Mouse (Mus musculus): ENCODE results near the gene Fam71e2. TPM values are rescaled to one million over a fixed set of nuclear protein-coding genes. Genes with fewer than 3 reads are reported as not detected.
"Not testable (repeated sequence)": the region's sequence is repeated elsewhere in the genome, so short reads cannot be mapped to it uniquely, and the experiment has no call there.

Fam71e2 gene
- polyA plus RNA-seq (2015; fragmentation: Nextera tagmentation; extraction: Ambion mirVana) = not detected in 2 replicates

DNA sequence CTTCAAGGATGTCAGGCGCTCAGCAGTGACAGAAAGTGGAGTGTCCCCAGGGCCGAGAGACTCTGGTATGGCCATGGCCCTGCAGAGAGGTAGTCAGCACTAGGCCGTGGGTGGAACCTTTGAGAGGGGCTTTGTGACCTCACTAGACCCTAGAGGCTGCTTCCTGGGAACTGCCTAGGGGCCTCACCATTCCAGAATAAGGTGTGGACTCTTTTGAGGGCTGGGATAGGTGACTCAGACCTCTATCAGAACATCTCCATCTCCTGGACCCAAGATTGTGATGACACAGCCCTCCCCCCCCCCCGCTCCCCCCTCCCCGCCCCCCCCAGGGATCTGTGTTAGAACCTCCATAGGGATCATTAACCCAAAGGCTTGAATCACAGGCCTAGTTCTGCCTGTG is at the start of gene Fam71e2:
Fam71e2 (minus strand) TSS at position 101 of the 400 bp plus-strand sequence.
- no peak within 1 kb of the TSS for H3K4me3 ChIP-seq
- 73% methylated on average over 3 of the region's 5 CpGs for WGBS
- no peak for ATAC-seq (ENCODE audit: low FRiP score, low read depth)
- no peaks in the 10 kb centered on the region for H3K36me3 ChIP-seq
- H3K9me3 ChIP-seq = peaks cover 6% of the 10 kb centered on the region; the same call in 1 of the 2 replicates
- H3K9ac ChIP-seq = no peak within 1 kb of the TSS
- no peak within 1 kb of the TSS for H3K27ac ChIP-seq
- peaks cover 23% of the 10 kb centered on the region for H3K27me3 ChIP-seq
- H3K4me2 ChIP-seq (replicated peaks) = no peak within 1 kb of the TSS
- H3K4me1 ChIP-seq = no peaks in the 10 kb centered on the region

DNA sequence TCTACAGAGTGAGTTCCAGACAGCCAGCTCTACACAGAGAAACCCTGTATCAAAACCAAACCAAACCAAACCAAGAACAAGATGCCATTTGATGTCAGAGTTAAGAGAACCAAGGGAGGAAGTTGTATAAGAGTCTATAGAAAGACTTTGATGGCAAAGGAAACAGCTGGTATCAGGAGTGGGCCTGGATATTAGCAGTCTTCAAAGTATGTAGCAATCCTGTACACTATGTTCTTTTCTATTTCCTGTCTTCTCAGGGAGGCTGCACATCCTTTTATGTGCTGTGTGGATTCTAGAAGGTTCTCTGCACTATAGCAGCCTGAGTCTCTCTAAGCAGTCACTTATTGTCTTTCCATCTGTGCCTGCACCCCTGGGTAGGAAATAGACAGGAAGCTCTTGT is 45.5 kb upstream of the Fam71e2 start:
- Histone ChIP-seq H3K36me3 (no peaks in the 10 kb centered on the region), H3K9me3 (no peaks in the 10 kb centered on the region), H3K4me1 (peaks cover 6% of the 10 kb centered on the region), H3K9ac (no peak overlapping the region), H3K27ac (no peak overlapping the region), H3K27me3 (no peaks in the 10 kb centered on the region), H3K4me3 (no peak overlapping the region), H3K4me2 (replicated peaks) (no peak overlapping the region)
- ATAC-seq (ENCODE audit: low FRiP score, low read depth) = no peak

DNA sequence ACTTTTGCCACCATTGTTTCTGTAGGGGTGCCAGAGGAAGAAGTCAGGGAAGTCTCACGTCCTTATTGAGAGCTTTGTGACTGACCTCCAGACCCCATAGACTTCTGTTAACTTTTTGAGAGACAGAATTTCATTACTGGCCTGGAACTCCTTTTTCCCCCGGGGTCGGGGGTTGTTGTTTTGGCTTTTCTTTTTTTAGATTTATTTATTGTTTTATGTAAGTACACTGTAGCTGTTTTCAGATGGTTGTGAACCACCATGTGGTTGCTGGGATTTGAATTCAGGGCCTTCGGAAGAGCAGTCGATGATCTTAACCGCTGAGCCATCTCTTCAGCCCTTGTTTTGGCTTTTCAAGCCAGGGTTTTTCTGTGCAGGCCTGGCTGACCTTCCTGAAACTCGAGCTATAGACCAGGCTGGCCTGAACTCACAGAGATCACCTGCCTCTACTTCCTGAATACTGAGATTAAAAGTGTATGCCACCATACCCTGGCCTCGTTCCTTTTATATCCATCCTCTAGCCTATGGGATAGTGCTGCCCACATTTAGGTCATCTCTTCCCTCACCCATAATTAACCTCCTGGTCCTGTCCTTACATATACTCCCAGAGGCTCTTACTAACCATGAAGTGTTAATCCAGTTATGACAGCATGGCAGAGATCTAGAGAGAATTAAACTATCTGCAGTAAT is 42.1 kb upstream of the Fam71e2 start:
- H3K9ac ChIP-seq = peak overlapping the region; percentile 64
- peak overlapping the region; percentile 87 for H3K27ac ChIP-seq
- H3K36me3 ChIP-seq = peaks cover 26% of the 10 kb centered on the region
- no peaks in the 10 kb centered on the region for H3K27me3 ChIP-seq
- WGBS = 27% methylated on average over 8 of the region's 8 CpGs
- H3K4me1 ChIP-seq = peaks cover 29% of the 10 kb centered on the region
- no peak for ATAC-seq (ENCODE audit: low FRiP score, low read depth)
- H3K4me3 ChIP-seq = peak overlapping the region; percentile 99
- peak overlapping the region; percentile 84 for H3K4me2 ChIP-seq (replicated peaks)
- no peaks in the 10 kb centered on the region for H3K9me3 ChIP-seq

DNA sequence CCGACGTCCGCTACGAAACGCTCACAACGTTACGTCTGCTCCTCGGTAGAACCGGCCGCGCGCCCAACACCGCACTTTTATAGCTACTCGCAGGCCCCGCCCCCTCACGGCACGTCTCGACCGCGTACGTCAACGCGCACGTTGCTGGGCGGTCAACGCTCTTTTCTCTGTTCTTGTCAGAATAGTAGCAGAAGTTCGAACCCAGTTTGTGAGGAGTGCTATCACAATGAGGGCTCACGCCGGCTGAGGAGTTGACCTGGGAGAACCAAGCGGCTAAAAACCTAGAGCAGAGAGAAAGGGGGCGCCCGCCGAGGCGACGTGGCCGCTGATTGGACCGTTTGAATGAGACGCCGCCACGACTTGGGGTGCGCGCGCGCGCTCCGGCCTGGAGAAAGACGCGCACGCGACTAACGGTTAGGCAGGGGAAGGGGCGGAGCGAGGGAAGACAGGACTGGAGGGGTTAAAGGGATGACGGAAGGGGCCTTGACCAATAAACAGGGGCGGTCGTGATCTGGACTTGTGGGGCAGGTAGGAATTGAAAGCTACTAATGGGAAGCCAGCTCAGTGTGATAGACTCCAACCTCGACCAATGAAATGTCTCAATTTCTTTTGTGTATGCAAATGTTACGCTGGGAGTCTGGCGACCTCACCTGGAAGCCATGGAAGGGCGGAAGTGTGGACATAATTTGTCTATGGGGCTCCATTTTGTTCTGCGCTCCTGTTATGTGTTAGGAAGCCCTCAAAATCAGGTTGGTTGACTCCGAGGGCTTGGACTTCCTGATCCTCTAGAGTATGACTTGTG is 41.4 kb upstream of the Fam71e2 start, which contains the start of gene Ube2s:
Ube2s (minus strand) TSS at position 288 of the 802 bp plus-strand sequence.
- H3K4me2 ChIP-seq (replicated peaks) = peak within 1 kb of the TSS; percentile 84
- peak within 1 kb of the TSS; percentile 99 for H3K9ac ChIP-seq
- peak within 1 kb of the TSS; percentile 99 for H3K4me3 ChIP-seq
- peak within 1 kb of the TSS; percentile 96 for H3K27ac ChIP-seq
- ATAC-seq (ENCODE audit: low FRiP score, low read depth) = peak; percentile 99
- H3K9me3 ChIP-seq = no peaks in the 10 kb centered on the region
- WGBS = under 1% methylated on average over 62 of the region's 62 CpGs
- peaks cover 29% of the 10 kb centered on the region for H3K4me1 ChIP-seq
- no peaks in the 10 kb centered on the region for H3K27me3 ChIP-seq
- peaks cover 30% of the 10 kb centered on the region for H3K36me3 ChIP-seq

DNA sequence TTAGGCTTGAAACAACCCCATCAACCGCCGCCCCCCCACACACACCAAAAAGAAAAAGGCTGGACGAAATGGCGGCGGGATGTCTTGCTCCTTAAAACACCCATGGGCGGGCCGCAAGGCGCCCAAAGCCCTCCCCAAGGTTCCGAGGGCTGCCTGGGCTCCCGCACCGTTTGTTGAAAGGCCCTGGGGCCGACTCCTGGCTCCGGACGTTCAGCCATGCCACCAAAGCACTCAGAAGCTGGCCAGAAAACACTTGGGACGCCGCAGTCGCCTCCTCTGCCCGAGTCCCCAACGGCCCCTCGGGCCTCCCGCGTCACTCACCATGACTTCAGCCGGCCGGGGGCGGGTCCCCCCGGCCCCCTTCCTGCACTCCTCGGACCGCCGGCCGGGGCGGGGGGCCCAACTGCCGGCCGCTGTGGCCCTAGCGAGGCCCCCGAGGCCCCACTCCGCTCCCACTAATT is 40.8 kb upstream of the Fam71e2 start:
- Histone ChIP-seq H3K9me3 (no peaks in the 10 kb centered on the region), H3K4me2 (replicated peaks) (peak overlapping the region; percentile 84), H3K27ac (peak overlapping the region; percentile 96), H3K36me3 (peaks cover 36% of the 10 kb centered on the region), H3K27me3 (no peaks in the 10 kb centered on the region), H3K4me1 (peaks cover 29% of the 10 kb centered on the region), H3K4me3 (peak overlapping the region; percentile 99), H3K9ac (peak overlapping the region; percentile 99)
- ATAC-seq (ENCODE audit: low FRiP score, low read depth) = no peak
- WGBS = 2% methylated on average over 20 of the region's 36 CpGs

DNA sequence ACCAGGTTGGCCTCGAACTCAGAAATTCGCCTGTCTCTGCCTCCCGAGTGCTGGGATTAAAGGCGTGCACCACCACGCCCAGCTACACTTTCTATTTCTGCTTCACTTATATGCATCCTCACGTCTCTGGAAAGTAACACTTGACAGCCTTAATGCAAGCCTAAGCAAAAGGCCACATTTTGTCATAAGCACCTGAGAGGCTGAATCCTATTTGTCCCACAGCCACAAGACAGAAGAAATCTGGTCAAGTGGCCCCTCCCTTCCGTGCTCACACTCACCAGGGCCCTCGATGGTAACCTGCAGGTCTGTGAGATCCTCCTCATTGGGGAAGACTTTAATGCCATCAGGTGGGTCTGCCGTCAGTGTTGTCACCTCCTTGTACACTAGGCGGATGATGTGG is 40.0 kb upstream of the Fam71e2 start:
- H3K9ac ChIP-seq = peak overlapping the region; percentile 99
- peaks cover 29% of the 10 kb centered on the region for H3K4me1 ChIP-seq
- not testable (repeated sequence) for ATAC-seq (ENCODE audit: low FRiP score, low read depth); H3K27me3 ChIP-seq; H3K9me3 ChIP-seq; H3K27ac ChIP-seq
- H3K4me3 ChIP-seq = peak overlapping the region; percentile 99
- H3K36me3 ChIP-seq = peaks cover 43% of the 10 kb centered on the region
- 38% methylated on average over 10 of the region's 10 CpGs for WGBS
- H3K4me2 ChIP-seq (replicated peaks) = peak overlapping the region; percentile 84

DNA sequence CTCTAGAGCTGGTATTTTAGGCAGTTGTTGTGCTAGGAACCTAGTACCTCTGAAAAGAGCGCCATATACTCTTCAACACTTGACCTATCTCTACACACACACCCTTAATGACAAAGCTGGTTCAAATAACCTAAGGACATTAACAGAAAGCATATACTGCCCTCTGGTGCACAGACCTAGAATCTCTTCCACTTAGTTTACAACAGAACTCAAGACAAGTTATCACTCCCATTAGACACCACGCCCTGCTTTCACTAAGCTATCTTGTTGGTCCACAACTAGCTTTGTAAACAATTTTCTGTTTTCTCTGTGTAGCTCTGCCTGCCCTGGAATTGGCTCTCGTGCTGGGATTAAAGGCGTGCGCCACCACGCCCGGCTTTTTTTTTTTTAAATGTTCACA is 35.6 kb upstream of the Fam71e2 start:
- H3K9me3 ChIP-seq = no peaks in the 10 kb centered on the region
- 94% methylated on average over 7 of the region's 7 CpGs for WGBS
- no peaks in the 10 kb centered on the region for H3K27me3 ChIP-seq
- peaks cover 67% of the 10 kb centered on the region for H3K36me3 ChIP-seq
- H3K4me2 ChIP-seq (replicated peaks) = no peak overlapping the region
- H3K4me3 ChIP-seq = no peak overlapping the region
- H3K9ac ChIP-seq = no peak overlapping the region
- no peak overlapping the region for H3K27ac ChIP-seq
- H3K4me1 ChIP-seq = peaks cover 23% of the 10 kb centered on the region
- no peak for ATAC-seq (ENCODE audit: low FRiP score, low read depth)

DNA sequence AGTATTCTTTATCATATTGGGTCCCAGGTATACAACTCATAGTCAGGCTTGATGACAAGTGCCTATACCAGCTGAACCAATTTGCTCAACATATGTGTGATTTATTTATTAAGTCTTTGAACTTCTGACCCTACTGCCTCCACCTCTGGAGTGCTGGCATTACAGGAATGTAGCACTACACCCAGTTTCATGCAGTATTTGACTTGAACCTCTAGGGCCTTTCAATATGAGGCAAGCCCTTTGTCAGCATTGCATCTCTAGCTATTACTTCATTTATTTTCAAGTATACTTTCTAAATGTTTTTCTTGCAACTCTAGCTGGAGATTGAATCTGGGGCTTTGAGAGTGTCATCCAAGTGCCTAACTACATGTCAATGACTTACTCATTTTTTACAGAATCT is 31.1 kb upstream of the Fam71e2 start:
- no peaks in the 10 kb centered on the region for H3K4me1 ChIP-seq
- H3K4me2 ChIP-seq (replicated peaks) = no peak overlapping the region
- ATAC-seq (ENCODE audit: low FRiP score, low read depth) = no peak
- no peak overlapping the region for H3K27ac ChIP-seq
- H3K9ac ChIP-seq = no peak overlapping the region
- H3K4me3 ChIP-seq = no peak overlapping the region
- no peaks in the 10 kb centered on the region for H3K27me3 ChIP-seq
- peaks cover 41% of the 10 kb centered on the region for H3K36me3 ChIP-seq
- H3K9me3 ChIP-seq = no peaks in the 10 kb centered on the region

DNA sequence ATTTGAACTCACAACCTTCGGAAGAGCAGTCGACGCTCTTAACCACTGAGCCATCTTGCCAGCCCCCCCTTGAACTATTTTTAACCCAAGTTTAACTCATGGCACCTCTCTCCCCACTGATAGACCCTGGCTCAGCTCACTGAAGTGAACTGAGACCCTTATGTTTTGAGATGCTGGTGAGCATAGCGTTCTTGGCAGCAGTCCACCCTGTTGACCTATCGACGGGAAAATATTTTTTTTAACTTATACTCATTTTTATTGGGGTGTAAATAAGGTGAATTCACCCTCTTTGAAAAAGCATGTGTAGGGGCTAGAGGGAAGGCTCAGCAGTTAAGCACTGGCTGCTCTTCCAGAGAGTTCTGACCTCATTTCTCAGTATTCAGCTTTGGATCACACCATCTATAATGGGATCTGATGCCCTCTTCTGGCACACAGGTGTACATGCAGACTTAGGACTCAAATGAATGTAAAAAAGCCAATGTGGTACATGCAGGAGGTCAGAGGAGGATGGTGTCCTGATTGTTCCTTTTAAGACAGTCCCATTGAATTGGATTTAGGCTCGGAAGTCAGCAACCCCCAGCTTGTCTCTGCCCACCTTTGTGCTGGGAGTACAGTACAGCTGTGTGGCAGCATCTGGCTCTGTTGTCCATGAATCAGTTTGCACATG is 24.8 kb upstream of the Fam71e2 start:
- H3K9ac ChIP-seq = no peak overlapping the region
- 0 out of 2 replicates have a peak, but pooled peaks cover 1% of the 10 kb centered on the region for H3K27me3 ChIP-seq
- no peak overlapping the region for H3K4me2 ChIP-seq (replicated peaks)
- peaks cover 13% of the 10 kb centered on the region for H3K4me1 ChIP-seq
- 69% methylated on average over 7 of the region's 7 CpGs for WGBS
- peaks cover 42% of the 10 kb centered on the region for H3K36me3 ChIP-seq
- peak; percentile 33; the same call in 1 of the 2 replicates for ATAC-seq (ENCODE audit: low FRiP score, low read depth)
- no peaks in the 10 kb centered on the region for H3K9me3 ChIP-seq
- H3K27ac ChIP-seq = no peak overlapping the region
- no peak overlapping the region for H3K4me3 ChIP-seq

DNA sequence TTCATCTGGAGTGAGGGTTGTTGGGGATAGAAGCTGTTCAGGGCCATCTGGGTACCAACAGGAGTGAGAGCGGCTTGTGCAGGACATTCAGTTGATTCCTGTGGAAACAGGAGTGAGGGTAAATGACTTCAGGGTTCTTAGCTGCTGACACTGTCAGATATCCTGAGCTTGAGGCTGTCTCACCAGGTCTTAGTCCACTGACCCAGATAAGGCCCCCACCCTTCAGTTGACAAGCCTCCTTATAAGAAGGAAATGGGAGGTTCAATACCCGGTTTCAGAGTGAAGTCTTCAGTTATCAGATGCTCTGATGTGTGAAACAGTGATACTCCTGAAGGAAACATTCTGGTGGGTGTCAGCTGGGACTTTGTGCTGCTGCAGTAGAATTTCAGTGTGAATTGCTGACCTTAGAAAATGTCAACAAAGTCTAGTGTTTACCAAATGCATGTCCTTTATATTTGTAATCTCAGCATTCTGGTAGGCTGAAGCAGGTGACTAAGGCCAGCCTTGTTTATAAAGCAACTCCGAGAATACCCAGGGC is 23.6 kb upstream of the Fam71e2 start:
- H3K4me3 ChIP-seq = 0 out of 2 replicates have a peak overlapping the region, but pooled peaks have one; percentile 10
- H3K4me1 ChIP-seq = peaks cover 13% of the 10 kb centered on the region
- H3K27me3 ChIP-seq = peaks cover 10% of the 10 kb centered on the region
- H3K36me3 ChIP-seq = peaks cover 42% of the 10 kb centered on the region
- ATAC-seq (ENCODE audit: low FRiP score, low read depth) = no peak
- WGBS = 83% methylated on average over 3 of the region's 3 CpGs
- no peaks in the 10 kb centered on the region for H3K9me3 ChIP-seq
- H3K9ac ChIP-seq = peak overlapping the region; percentile 96; the same call in 1 of the 2 replicates
- H3K4me2 ChIP-seq (replicated peaks) = no peak overlapping the region
- no peak overlapping the region for H3K27ac ChIP-seq

DNA sequence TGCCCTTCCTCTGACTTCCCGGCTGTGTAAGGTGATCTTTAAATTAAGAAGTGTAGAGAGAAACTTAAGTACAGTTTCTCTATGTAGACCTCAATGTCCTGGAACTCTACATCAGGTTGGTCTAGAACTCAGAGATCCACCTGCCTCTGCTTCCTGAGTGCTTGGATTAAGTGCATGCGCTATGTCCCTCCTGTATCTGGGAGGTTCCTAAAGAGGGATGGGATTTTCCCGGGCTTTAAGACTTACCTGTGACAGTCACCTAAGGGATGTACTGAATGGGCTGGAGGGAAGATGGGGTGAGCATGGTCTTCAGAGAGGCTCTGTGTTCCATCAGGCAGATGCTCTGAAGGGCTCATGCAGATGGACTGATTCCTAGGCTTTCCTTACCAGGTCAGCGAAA is 22.6 kb upstream of the Fam71e2 start:
- no peaks in the 10 kb centered on the region for H3K9me3 ChIP-seq
- no peak for ATAC-seq (ENCODE audit: low FRiP score, low read depth)
- H3K9ac ChIP-seq = peak overlapping the region; percentile 96
- peak overlapping the region; percentile 91 for H3K4me3 ChIP-seq
- H3K4me1 ChIP-seq = peaks cover 18% of the 10 kb centered on the region
- peaks cover 15% of the 10 kb centered on the region for H3K27me3 ChIP-seq
- peak overlapping the region; percentile 90; the same call in 1 of the 2 replicates for H3K27ac ChIP-seq
- peak overlapping the region; percentile 93 for H3K4me2 ChIP-seq (replicated peaks)
- 38% methylated on average over 4 of the region's 4 CpGs for WGBS
- peaks cover 42% of the 10 kb centered on the region for H3K36me3 ChIP-seq

Data from limb, embryonic 13.5 days (tissue).